Mouse (Mus musculus) testis, adult 2 months (tissue): ENCODE results near the gene Gbp10.

Experiments used
- CTCF ChIP-seq: fragments of 200-500 bp; IDR thresholded peaks from 2 replicates; pipeline ENCODE4 v1.5.1; 2012; ENCODE audit warnings: low read depth, mild to moderate bottlenecking, inconsistent platforms, low read length, moderate library complexity; ENCODE audit not compliant: control insufficient read depth, insufficient read depth, insufficient replicate concordance
- POLR2A ChIP-seq: fragments of 200-500 bp; IDR thresholded peaks from 2 replicates; pipeline ENCODE4 v1.6.1; 2012; ENCODE audit warnings: low read depth, mild to moderate bottlenecking, inconsistent platforms, low read length, moderate library complexity; ENCODE audit not compliant: control insufficient read depth

DNA sequence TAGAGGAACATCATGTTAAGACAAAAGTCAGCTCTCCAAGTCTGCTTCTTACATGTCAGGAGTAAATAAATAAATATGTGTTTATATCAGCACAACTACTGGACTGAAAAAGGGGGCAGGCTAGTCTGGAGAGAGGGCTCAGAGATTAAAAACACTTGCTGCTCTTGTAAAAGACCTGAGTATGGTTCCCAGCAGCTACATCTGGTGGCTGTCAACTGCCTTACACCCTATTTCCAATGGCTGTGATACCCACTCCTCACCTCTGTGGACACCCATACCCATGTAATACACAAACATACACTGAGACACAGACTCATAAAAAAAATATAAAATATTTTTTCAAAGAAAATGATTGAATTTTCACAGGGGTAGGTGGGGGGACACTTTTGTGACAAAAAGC is 13.2 kb upstream of the Gbp10 start:
- TF ChIP-seq POLR2A (no peak), CTCF (no peak)
